Mouse (Mus musculus) heart, embryonic 16.5 days (tissue): ENCODE measurements at regions not wholly inside any gene's neighbourhood (a gene's known extent, or its start where the extent isn't known, plus 50 kb on each side); places are given as distances from the start of the nearest gene placed in this dataset.

Source experiments
- ATAC-seq: fragments of 200-750 bp; cut with Nextera tagmentation; replicated peaks from 2 replicates; pipeline ENCODE4 v1.8.0; 2017; ENCODE audit warnings: moderate number of reproducible peaks; ENCODE audit not compliant: insufficient read depth, low FRiP score; ENCODE audit errors: extremely low read depth
- H3K27ac ChIP-seq: fragments of 300-500 bp; sonication (generic); 2 replicates; pipeline ENCODE4 v1.5.1; 2014; ENCODE audit warnings: mild to moderate bottlenecking, low read length, control low read depth, moderate library complexity
- H3K27me3 ChIP-seq: fragments of 300-500 bp; sonication (generic); 2 replicates; pipeline ENCODE4 v1.6.1; 2014; ENCODE audit warnings: low read length, mixed read lengths; ENCODE audit not compliant: control insufficient read depth, insufficient read depth
- H3K36me3 ChIP-seq: fragments of 300-500 bp; sonication (generic); 2 replicates; pipeline ENCODE4 v1.6.1; 2014; ENCODE audit not compliant: control insufficient read depth, insufficient read depth
- H3K4me1 ChIP-seq: fragments of 300-500 bp; sonication (generic); 2 replicates; pipeline ENCODE4 v1.6.1; 2014; ENCODE audit warnings: low read length, mixed read lengths; ENCODE audit not compliant: control insufficient read depth, insufficient read depth
- H3K4me2 ChIP-seq: fragments of 300-500 bp; sonication (generic); 2 replicates; pipeline ENCODE4 v1.6.1; 2014; ENCODE audit warnings: low read depth, mild to moderate bottlenecking, control low read depth, low read length
- H3K4me3 ChIP-seq: fragments of 300-500 bp; sonication (generic); 2 replicates; pipeline ENCODE4 v1.5.1; 2014; ENCODE audit warnings: mild to moderate bottlenecking, control low read depth, low read length
- H3K9ac ChIP-seq: fragments of 300-500 bp; sonication (generic); 2 replicates; pipeline ENCODE4 v1.6.1; 2014; ENCODE audit warnings: low read length, control low read depth
- H3K9me3 ChIP-seq: fragments of 300-500 bp; sonication (generic); replicated peaks from 2 replicates; pipeline ENCODE4 v1.6.1; 2016; ENCODE audit warnings: low read length; ENCODE audit not compliant: control insufficient read depth
- WGBS: fragments of 180-500 bp; shearing (Covaris S2); extraction: QIAGEN DNeasy Blood & Tissue Kit; methylation state at CpG from one replicate; pipeline ENCODE4 v1.1.7; 2014; 5-methylcytosine and 5-hydroxymethylcytosine counted together

DNA sequence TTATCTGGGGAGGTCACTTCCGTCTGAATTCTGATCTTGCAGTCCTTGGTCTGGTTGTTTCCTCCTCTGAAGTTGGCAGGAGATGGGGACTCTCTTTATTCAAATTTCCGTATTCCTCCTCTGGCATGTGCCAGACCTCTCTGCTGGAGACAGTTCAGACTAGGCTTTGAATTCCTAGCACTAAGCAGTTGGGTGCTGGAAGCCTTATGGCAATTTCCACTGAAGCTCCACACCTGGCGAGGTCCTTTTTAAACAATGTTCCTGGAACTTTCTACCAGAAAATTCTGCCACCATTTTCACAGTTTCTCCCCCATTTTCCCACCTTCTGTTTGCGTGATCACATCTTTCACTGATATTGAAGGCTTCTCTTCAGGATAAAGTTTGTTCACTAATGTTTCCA is 205.7 kb upstream of the Tyrp1 start:
- Histone ChIP-seq H3K36me3 (no peaks in the 10 kb centered on the region), H3K9ac (no peak overlapping the region), H3K9me3 (no peaks in the 10 kb centered on the region), H3K4me2 (no peak overlapping the region), H3K27me3 (no peaks in the 10 kb centered on the region), H3K27ac (no peak overlapping the region), H3K4me1 (no peaks in the 10 kb centered on the region), H3K4me3 (no peak overlapping the region)
- 53% methylated on average over 4 of the region's 4 CpGs for WGBS
- ATAC-seq: no peak

DNA sequence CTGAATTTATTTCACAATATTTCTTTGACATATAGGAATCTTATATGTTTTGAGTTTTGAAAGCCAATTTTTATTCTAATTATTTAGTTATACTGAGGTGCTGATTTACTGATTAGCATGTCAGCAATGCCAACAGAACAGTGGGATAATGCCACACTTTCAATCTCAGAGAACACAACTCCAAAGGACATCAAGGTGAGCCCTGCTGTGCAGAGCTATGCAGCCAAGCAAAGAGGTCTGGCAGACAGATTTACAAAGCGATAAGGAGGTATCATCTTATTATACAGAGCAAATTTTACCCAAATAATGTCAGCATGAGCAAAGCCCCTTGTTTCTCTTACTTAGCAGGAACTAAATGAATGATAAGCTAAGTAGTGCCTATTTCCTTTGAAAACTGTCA is 204.7 kb upstream of the Tyrp1 start:
- no peak for ATAC-seq
- H3K9me3 ChIP-seq: no peaks in the 10 kb centered on the region
- 71% methylated on average over 1 of the region's 1 CpGs for WGBS
- H3K27me3 ChIP-seq: no peaks in the 10 kb centered on the region
- no peaks in the 10 kb centered on the region for H3K36me3 ChIP-seq
- no peak overlapping the region for H3K4me2 ChIP-seq
- no peak overlapping the region for H3K9ac ChIP-seq
- no peak overlapping the region for H3K27ac ChIP-seq
- no peaks in the 10 kb centered on the region for H3K4me1 ChIP-seq
- H3K4me3 ChIP-seq: no peak overlapping the region

DNA sequence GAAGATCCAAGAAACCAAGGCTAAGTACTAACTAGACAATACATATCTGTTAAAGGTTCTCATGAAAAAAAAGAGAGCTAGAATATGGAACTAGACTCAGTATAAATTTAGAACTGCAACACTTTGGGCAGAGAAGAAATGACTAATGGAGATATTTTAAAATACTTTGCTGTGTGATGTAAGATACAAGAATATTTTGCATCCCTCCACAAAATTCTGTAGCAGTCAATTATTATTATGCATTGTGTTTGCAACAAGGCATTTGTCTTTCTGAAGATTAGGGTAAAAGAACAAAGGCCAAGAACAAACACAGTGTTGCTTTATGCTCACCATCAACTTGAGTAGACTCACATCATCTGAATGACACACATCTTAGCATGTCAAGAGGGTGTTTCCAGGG is 203.7 kb upstream of the Tyrp1 start:
- H3K9ac ChIP-seq: no peak overlapping the region
- ATAC-seq: no peak
- no peaks in the 10 kb centered on the region for H3K36me3 ChIP-seq
- no peak overlapping the region for H3K4me2 ChIP-seq
- H3K9me3 ChIP-seq: no peaks in the 10 kb centered on the region
- H3K27ac ChIP-seq: no peak overlapping the region
- no peak overlapping the region for H3K4me3 ChIP-seq
- H3K27me3 ChIP-seq: no peaks in the 10 kb centered on the region
- H3K4me1 ChIP-seq: no peaks in the 10 kb centered on the region

DNA sequence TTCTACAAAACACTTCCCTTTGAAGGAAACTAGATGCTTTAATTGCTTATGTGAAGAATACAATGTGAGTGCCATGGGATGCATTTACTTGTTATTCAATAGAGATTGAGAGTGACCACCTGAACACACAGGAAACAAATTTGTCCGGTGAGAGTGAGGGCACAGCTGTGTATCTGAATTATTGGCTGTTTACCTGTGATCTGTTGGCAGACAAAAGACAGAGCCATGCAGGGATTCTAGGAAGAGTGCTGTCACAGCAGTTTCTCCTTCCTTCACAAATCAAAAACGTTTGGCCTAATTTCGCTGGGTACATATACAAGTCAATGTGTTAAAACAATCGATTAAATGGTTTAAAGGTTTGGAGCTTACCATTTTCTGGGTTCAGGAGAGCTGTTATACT is 202.9 kb upstream of the Tyrp1 start:
- no peak overlapping the region for H3K4me3 ChIP-seq

DNA sequence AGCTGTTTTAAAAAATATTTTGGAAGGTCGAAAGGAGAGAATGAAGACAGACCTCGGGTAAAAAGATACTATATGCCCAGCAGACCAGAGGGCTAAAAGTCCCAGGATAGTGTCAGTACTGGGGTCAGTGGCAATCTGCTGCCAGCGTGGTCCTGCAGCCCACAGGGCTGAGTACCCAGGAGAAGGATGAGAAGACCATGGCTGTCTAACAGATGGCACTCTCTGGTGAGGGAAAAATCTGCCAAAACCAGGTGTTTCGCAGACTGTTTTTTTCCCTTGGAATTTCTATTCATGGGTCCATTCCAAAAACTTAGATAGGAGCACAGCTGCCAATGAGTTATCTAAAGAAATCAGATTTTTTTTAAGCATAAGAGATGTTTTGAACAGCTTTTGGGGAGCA is 202.5 kb upstream of the Tyrp1 start:
- 73% methylated on average over 4 of the region's 4 CpGs for WGBS
- H3K9ac ChIP-seq: no peak overlapping the region

More for the DNA sequence above, 202.9 kb upstream of the Tyrp1 start:
- H3K9ac ChIP-seq: no peak overlapping the region
- WGBS: 76% methylated on average over 4 of the region's 4 CpGs
- no peaks in the 10 kb centered on the region for H3K4me1 ChIP-seq
- H3K4me2 ChIP-seq: no peak overlapping the region
- H3K27me3 ChIP-seq: no peaks in the 10 kb centered on the region
- H3K36me3 ChIP-seq: no peaks in the 10 kb centered on the region
- no peak for ATAC-seq
- no peak overlapping the region for H3K27ac ChIP-seq
- H3K9me3 ChIP-seq: no peaks in the 10 kb centered on the region

DNA sequence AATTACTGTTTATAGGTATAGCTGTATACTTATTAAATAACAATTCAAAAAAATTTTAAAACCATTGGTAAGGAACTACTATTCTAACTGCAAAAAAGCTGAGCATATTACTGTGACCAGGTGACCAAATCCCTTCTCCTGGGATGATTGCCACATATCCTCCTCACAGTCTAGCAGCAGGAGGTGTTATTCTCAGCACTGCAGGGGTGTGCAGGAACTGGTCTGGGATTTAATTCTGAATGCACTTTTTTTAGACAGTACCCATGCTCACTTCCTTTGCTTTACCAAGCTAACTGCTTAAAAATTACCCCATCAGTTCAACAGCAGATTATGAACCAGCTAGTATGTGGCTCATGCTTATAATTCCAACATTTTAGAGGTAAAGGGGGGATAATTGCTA is 195.5 kb upstream of the Tyrp1 start:
- Histone ChIP-seq H3K4me1 (no peaks in the 10 kb centered on the region), H3K27ac (no peak overlapping the region), H3K36me3 (no peaks in the 10 kb centered on the region), H3K27me3 (no peaks in the 10 kb centered on the region), H3K4me3 (no peak overlapping the region), H3K9ac (no peak overlapping the region), H3K9me3 (no peaks in the 10 kb centered on the region), H3K4me2 (no peak overlapping the region)
- ATAC-seq: no peak

More for the DNA sequence above, 202.5 kb upstream of the Tyrp1 start:
- Histone ChIP-seq H3K27ac (no peak overlapping the region), H3K4me2 (no peak overlapping the region), H3K27me3 (no peaks in the 10 kb centered on the region), H3K4me3 (no peak overlapping the region), H3K36me3 (no peaks in the 10 kb centered on the region), H3K9me3 (no peaks in the 10 kb centered on the region), H3K4me1 (no peaks in the 10 kb centered on the region)
- ATAC-seq: no peak
